Mouse (Mus musculus) frontal cortex, adult (tissue): Measurements from ENCODE around the gene 1700034J05Rik.
A peak's percentile ranks its signal among the peaks of the same experiment; 100 is the strongest.

ENCODE experiments used
- ATAC-seq: cut with Nextera tagmentation; 2 replicates; pipeline ENCODE4 v1.9.2; 2017; ENCODE audit warnings: mild to moderate bottlenecking, moderate library complexity, mixed read lengths; ENCODE audit not compliant: low TSS enrichment

Gene 1700034J05Rik

DNA sequence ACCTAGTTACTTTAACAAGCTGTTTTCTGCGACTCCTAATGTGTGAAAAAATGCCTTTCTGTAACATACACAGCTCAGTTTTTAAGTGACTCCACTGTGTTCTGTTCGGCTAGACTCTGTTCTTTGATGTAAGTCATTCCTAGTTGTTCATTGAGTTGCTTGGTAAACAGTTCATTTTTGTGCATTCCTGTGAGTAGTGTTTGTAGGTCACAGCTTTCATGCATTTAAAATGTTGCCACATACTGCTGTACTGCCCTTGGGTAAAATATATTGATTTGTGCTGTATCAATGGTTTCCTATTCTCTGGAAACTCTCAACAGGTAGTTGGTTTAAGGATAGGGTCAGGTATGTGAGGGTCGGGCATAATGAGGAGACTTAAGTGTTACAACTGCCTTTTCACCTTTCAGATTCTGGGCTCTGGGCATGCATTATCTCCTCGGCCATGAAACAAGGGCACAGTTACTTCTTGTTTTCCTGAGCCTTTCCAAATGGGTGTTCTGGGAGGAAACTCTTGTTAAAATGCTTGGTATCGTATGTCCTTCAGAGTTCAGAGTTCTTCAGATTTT is 27.7 kb downstream of the 1700034J05Rik start:
- ATAC-seq = no peak

DNA sequence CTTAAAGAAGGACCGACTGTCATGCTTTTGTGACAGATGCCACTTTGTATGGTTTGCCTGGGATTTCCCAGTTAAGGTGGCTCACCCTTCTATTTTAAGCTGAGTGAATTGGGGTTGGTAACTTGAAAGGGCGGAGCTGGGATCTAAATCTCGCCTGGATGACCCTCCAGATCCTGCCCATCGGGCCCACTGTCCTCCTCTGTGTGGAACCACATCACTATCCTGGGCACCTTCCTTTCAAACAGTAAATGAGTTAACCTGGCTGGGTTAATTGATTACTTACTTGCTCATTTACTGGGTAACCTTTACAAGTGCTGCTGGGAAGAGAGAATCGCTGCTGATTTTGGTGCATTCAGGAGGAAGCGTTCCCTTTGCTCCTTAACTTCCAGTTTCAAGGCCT is 35.9 kb downstream of the 1700034J05Rik start:
- no peak for ATAC-seq

DNA sequence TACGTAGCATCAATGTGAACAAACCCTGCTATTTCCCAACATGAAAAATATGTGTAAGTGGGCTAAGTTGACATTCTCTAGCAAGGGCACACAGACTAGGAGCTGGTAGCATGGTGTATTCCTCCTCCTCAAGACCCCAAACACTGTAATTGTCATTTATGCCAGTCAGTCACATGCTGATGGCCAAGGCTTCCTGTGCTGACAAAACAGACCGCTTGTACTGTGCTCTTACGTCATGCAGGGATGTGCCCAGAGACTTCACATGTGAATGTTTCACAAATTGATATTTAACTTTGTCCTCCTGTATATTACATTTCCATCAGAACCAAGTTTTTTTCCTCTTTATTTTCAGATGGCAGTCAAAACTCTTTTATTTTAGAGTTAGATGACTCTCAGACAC is 36.8 kb downstream of the 1700034J05Rik start:
- no peak for ATAC-seq

DNA sequence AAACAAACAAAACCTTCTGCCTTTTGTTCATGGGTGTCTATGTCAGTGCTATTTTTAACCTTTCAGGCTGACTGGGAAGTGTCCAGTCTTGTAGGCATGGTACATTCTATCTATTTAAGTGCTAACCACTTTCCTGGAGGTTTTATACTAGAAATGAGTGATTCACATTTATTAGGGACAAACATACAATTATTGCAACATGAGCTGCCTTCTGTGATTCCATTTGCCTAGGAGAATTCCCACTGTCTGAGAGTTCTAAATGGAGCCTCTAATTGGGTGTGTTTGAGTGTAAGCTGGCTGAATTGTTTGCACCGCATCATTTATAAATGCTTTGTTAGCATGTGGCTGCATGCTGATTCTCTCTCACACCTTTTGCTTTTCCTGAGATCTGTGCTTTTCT is 38.4 kb downstream of the 1700034J05Rik start:
- no peak for ATAC-seq

DNA sequence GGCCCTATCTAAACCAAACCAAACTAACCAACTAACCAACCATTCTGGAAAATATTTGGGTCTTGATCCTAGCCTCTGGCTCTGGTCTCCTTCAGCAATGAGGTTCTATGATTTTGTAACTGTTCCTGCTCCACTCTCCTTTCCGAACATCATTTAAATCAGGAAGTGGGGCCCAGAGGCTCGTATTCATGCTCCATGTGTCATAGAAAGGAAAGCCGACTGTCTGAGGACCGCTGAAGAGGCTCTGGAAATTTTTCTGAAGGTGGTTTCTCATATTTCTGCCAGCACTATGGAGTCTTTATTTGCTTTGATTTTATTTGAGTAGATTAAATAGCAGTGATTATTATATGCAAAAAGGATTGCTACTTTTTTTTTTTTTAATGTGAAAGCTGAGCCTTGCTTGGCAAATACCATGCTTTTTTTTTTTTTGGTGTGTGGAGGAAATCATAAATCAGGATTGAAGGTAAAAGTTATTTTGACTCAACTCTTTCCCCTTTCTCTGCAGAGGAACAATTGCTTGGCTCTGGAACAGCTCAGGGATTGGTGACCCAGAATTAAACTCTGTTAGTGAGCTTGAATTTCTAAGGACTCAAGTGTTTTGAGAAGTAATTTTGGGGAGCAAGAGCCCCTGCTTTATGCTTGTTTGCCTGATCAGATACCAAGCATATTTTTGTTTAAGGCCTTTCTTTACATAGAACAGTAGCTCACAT is 40.6 kb downstream of the 1700034J05Rik start:
- ATAC-seq = no peak

DNA sequence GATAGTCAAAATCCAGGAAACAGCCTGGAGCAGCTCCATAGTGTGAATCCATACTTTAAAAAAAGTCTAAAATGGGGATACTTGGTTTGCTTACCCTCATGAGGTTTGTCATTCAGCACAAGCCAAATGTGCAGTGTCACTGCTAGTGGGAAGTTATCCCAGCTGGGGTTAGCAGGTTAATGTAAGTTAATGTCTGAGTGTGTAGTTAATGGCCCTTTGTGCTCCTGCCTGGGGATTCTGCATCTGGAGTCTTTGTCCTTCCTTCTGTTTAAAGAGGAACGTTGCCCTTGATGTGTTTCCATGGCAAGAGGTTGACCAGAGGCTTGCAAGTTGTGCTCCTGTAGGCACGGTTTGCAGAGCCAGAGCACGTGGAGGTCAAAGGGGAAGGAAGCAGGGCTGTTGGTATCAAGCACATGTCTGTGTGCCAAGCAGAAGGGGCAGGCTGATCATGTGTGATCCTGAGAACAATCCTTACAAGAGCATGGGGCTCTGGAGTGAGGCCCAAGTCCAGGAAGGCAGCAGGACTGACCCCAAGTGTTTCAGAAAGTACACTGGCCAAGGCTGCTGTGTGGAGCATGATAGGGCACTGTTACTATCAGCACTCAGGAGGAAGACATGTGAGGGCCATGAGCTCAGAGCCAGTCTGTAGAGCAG is 41.3 kb downstream of the 1700034J05Rik start:
- no peak for ATAC-seq

DNA sequence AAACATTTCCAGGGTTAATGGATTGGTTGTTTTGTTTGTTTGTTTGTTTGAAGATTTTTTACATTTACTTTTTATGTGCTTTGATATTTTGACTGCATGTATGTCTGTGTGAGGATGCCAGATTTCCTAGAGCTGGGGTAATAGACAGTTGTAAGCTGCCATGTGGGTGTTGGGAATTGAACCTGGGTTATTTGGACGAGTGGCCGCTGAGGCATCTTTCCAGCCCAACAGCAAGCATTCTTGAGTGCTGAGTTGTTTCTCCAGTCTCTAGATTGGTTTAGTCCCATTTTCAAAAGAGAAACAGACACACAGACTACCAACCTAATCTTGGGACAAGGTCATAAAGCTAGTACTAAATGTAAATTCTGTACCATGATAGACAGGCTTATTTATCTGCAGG is 43.4 kb downstream of the 1700034J05Rik start:
- ATAC-seq = no peak

DNA sequence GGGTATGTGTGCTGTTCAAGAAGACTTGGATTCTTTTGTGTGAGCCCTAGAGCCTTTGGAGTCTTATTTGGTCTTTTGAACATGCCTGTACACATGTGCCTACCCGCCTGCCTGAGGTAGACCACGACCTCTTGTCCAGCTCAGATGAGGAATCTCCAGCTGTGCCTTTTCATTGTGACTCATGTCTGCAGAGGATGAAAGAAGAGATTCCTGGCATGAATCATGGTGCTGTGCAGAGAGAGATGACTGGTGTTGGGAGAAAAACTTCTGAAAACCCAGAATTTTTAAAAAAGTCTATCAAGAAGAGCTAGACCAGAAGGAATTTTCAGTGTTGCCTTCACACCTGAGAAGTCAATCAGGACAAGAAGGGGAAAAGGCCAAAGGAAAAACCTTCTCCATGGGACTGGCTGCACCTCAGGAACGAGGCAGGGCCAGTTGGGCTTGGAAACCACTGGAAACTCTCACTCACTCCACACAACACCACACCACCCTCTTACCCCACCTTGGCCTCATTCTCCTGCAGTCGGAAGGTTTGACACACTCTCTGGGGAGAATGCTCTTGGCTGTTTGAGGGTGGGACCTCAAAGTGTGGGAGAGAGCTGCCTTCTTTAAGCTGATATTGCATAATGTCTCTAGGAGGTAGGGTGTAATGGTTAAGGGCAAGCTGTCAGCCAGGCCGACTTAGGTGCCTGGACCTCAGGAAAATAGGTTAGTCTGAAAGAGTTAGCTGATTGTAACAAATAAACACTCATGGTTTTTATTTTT is 44.3 kb downstream of the 1700034J05Rik start:
- ATAC-seq = peak; percentile 55; the same call in 1 of the 2 replicates

DNA sequence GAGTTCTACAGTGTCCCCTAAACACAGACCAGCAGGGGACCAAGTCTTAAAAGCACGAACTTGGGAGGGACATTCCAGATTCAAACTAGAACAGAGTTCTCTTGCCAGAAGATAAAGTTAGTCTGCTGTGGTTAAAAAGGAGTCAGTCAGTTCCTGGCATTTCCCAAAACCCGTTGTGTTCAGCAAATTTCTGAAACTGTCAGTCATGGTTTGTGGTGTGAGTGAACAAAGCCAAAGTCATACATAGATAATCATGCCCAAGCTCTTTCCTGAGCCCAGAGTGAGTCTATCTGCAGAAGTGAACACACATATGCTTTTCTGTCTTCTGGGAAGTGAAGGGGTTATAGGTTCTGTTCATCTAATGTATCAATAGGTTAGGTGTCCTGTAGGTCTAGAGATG is 45.4 kb downstream of the 1700034J05Rik start:
- ATAC-seq = no peak

DNA sequence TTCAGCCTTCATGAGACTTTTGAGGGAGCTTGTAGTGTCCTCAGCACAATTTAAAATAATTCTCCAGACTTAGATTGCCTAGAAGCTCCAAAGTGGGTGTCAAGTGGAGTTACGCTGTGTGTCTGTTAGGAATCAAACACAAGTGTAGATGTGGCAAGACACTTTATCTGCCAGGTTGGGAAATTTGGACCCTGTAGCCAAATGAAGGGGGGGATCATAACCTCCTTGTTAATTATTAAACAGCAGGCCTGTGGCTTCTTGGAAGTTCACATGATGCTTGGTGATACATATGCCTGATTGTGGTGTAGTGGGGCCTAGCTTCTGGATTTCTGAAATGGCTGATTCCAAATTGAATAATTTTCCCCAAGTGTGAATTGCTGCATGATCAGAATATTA is 46.4 kb downstream of the 1700034J05Rik start:
- ATAC-seq = no peak

DNA sequence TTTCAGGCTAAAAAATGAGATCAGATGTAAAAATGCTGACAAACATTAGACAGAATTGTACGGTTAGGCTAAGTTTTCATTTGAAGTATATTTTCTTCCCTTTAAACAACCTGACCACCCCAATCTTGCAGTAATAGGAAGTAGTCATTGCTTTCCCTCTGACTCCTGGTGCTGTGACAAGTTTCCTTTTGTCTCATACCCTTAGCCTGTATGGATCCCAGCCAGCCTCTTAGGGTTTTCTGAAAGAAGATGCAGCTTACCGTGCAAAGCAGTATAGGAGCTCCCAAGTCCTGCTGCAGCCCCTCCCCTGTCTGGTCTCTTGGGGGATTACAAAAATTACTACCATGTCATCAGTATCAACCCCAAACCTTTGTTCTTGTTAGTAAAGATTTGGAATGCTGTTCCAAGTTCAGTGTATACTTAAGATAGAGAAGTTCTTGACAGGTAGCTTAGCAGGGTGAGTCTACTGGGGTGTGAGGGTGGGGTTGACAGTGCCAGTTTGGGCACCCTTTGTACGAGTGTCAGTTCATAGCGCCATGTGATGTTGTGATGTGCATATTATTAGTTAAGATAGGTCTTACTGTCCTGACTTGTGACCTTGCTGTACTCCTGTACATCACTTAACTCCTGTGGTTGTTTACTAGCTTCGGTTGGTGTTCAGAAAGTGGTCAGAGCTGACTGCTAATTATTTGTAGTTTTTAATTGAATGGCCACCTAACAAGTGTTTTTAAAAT is 47.0 kb downstream of the 1700034J05Rik start:
- ATAC-seq = no peak

DNA sequence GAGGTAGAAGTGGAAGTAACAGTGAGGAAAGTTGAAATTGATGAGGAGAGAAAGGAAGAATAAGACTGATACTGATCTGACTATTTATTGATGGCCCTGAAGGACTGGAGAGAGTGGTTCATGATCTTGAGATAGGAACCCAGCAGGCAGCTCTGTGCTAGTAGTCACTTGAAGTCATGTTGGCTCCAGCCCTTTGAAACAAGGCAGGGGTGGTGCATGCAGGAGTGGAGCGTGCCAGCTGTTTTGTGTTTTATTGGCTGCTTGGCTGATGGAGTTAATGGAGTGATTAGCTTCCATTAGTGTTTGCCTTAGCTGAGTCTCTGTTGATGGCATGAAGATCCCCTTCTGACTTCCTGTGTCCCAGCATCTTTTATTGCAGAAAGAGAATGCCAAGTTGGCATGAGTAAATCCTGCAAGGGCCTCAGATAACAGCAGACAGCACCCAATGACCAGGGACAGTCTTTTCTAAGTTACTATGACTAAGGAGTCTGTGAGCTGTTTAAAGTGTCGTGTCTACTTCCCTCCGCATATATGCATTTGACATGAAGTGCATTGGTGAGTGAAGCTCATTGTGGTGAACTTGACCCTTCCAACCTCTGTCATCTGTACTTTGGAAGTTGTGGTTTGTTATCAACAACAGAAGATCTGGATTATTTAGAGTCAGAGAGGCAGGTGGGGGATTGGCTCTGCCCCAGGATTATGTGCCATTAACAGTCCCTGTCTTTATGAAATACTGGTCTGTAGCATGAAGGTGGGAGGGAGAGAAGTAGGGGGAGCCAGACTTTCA is 48.0 kb downstream of the 1700034J05Rik start:
- ATAC-seq = no peak

DNA sequence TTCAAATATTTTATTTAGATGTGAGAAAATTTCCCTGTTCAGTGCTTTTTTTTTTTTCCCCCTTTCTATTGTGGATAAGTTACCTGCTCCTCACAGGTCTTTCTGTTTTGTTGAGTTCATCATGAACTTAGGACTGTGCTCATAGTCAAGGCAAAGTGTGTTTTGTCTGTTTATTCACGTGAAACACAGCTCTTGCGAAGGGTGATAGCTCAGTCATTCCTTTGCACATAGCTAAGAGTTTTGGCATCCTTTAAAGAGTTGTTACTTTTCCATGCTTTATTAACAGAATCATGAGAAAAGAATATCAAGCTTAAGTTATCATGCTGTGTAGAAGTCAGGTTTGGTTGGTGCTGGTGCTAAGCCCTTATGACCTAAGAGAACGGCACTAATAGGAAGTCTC is 49.5 kb downstream of the 1700034J05Rik start:
- no peak for ATAC-seq

DNA sequence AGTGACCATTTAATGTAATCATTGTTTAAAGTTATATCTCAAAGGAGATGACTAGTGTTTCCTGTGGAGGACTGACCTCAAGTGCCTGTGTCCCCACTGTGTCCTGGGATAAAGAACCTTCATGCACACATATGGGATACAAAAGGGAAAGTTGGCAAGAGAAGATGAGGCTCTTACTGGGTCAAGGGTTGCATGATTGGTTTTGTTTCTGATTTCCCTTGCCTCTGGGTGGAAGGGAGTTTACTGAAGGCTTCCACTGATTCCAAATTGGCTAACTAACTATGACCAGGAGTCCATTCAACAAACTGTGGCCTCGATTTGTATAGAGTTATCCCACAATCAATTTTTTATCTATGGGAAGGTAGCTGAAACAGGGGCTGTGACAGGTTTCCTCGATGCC is 50.6 kb downstream of the 1700034J05Rik start:
- ATAC-seq = no peak

DNA sequence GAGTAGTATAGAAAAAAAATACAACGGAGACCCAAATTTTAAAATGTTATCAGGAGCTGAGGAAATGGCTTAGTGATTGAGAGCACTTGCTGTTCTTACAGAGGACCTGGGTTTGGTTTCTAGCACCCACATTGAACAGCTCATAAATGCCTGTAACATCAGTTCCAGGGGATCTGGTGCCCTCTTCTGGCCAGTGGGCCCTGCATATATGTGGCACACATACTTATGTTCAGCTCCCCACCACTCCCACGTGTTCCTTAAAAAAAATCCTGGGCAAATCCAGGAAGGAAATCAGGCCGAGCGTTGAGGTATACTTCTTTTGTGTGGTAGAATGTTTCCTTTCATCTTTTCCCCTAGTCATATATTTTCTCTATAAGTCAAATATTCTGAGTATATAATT is 52.3 kb downstream of the 1700034J05Rik start:
- ATAC-seq = no peak
